Mouse (Mus musculus) heart, embryonic 14.5 days (tissue): Measurements from ENCODE around the gene Csnk1g1. TPM values are rescaled to one million over a fixed set of nuclear protein-coding genes. Genes with fewer than 3 reads are reported as not detected.

ENCODE experiments used
- ATAC-seq: fragments of 200-750 bp; cut with Nextera tagmentation; 2 replicates; pipeline ENCODE4 v1.8.0; 2017; ENCODE audit warnings: low read depth, moderate TSS enrichment; ENCODE audit not compliant: insufficient number of reproducible peaks, insufficient read depth, low FRiP score
- H3K27ac ChIP-seq, 2 experiments: fragments of 200-500 bp in 1 of 2; fragments of 300-500 bp in 1 of 2; sonication (generic) in 1 of 2; replicated peaks in 1 of 2; 2 replicates each; pipeline ENCODE4 v1.5.1; 2012 to 2014; ENCODE audit warnings: low read depth in 2 of 2, low read length in 2 of 2, control low read depth in 1 of 2, mild to moderate bottlenecking in 1 of 2, mixed read lengths in 1 of 2; ENCODE audit not compliant: control insufficient read depth in 1 of 2, insufficient read depth in 1 of 2
- H3K27me3 ChIP-seq: fragments of 300-500 bp; sonication (generic); 2 replicates; pipeline ENCODE4 v1.6.1; 2014; ENCODE audit warnings: mild to moderate bottlenecking, low read length, control low read depth; ENCODE audit not compliant: control insufficient read depth, insufficient read depth
- H3K36me3 ChIP-seq: fragments of 300-500 bp; sonication (generic); 2 replicates; pipeline ENCODE4 v1.6.1; 2014; ENCODE audit warnings: mild to moderate bottlenecking, control low read depth, low read length, mixed read lengths; ENCODE audit not compliant: control insufficient read depth, insufficient read depth
- H3K4me1 ChIP-seq, 2 experiments: fragments of 200-500 bp in 1 of 2; fragments of 300-500 bp in 1 of 2; sonication (generic) in 1 of 2; 2 replicates each; pipeline ENCODE4 v1.6.1; 2012 to 2014; ENCODE audit warnings: low read length in 2 of 2, control low read depth in 1 of 2, mixed read lengths in 1 of 2; ENCODE audit not compliant: control insufficient read depth in 2 of 2, insufficient read depth in 2 of 2
- H3K4me2 ChIP-seq: fragments of 300-500 bp; sonication (generic); 2 replicates; pipeline ENCODE4 v1.6.1; 2014; ENCODE audit warnings: mild to moderate bottlenecking, low read length
- H3K4me3 ChIP-seq, 2 experiments: fragments of 200-500 bp in 1 of 2; fragments of 300-500 bp in 1 of 2; sonication (generic) in 1 of 2; 2 replicates each; pipeline ENCODE4 v1.5.1; 2012 to 2014; ENCODE audit warnings: low read length in 2 of 2, mild to moderate bottlenecking in 2 of 2, control low read depth in 1 of 2, low read depth in 1 of 2, moderate library complexity in 1 of 2; ENCODE audit not compliant: control insufficient read depth in 1 of 2, insufficient read depth in 1 of 2
- H3K9ac ChIP-seq: fragments of 300-500 bp; sonication (generic); 2 replicates; pipeline ENCODE4 v1.6.1; 2014; ENCODE audit warnings: mild to moderate bottlenecking, low read length
- H3K9me3 ChIP-seq: fragments of 300-500 bp; sonication (generic); 2 replicates; pipeline ENCODE4 v1.6.1; 2016; ENCODE audit warnings: low read length, control low read depth; ENCODE audit not compliant: control insufficient read depth
- WGBS: fragments of 180-500 bp; shearing (Covaris S2); extraction: QIAGEN DNeasy Blood & Tissue Kit; methylation state at CpG from one replicate; pipeline ENCODE4 v1.1.7; 2014; 5-methylcytosine and 5-hydroxymethylcytosine counted together
- polyA plus RNA-seq: library from polyadenylated mRNA; unstranded; fragments of >200 nt; fragmentation: Nextera tagmentation; extraction: Ambion mirVana; gene quantifications from 2 replicates; pipeline ENCODE4 v1.2.1, GENCODE M21; 2014

Csnk1g1 gene
- polyA plus RNA-seq, 1 experiment from 2014 or later: 14.8 TPM

GRCm38 (mm10) chr9:66060308-66060647, 151.6 kb downstream of the Csnk1g1 start:
- peak; percentile 60 for ATAC-seq
- peak overlapping the region; percentile 87 for H3K9ac ChIP-seq
- WGBS: 0% methylated on average over 20 of the region's 20 CpGs

GRCm38 (mm10) chr9:66060986-66061385, 152.3 kb downstream of the Csnk1g1 start:
- 28% methylated on average over 4 of the region's 4 CpGs for WGBS
- Histone ChIP-seq H3K9me3 (no peaks in the 10 kb centered on the region), H3K4me3 (peak overlapping the region; percentile 74 to 83), H3K4me1 (peaks cover 3 to 15% of the 10 kb centered on the region in 2 experiments), H3K36me3 (peaks cover 42% of the 10 kb centered on the region), H3K4me2 (peak overlapping the region; percentile 88), H3K9ac (peak overlapping the region; percentile 87), H3K27me3 (no peaks in the 10 kb centered on the region), H3K27ac (0 out of 4 replicates have a peak overlapping the region, but pooled peaks of 1 of the 2 experiments have one; percentile 33)
- ATAC-seq: no peak

More at GRCm38 (mm10) chr9:66060308-66060647, 151.6 kb downstream of the Csnk1g1 start:
- Histone ChIP-seq H3K4me3 (peak overlapping the region; percentile 74 to 83), H3K9me3 (no peaks in the 10 kb centered on the region), H3K4me1 (peaks cover 3 to 15% of the 10 kb centered on the region in 2 experiments), H3K36me3 (peaks cover 35% of the 10 kb centered on the region), H3K27me3 (no peaks in the 10 kb centered on the region), H3K27ac (peak overlapping the region; percentile 59 to 63), H3K4me2 (peak overlapping the region; percentile 88)

GRCm38 (mm10) chr9:66061656-66062055, 152.9 kb downstream of the Csnk1g1 start:
- H3K9ac ChIP-seq: peak overlapping the region; percentile 87
- H3K9me3 ChIP-seq: no peaks in the 10 kb centered on the region
- H3K4me3 ChIP-seq: peak overlapping the region in 1 of 2 experiments; percentile 83; a peak in 1 of 4 replicates
- peak overlapping the region; percentile 88 for H3K4me2 ChIP-seq
- peaks cover 49% of the 10 kb centered on the region for H3K36me3 ChIP-seq
- H3K27me3 ChIP-seq: no peaks in the 10 kb centered on the region
- no peak for ATAC-seq
- H3K4me1 ChIP-seq: peaks cover 3 to 15% of the 10 kb centered on the region in 2 experiments
- H3K27ac ChIP-seq: no peak overlapping the region
- 81% methylated on average over 3 of the region's 3 CpGs for WGBS

GRCm38 (mm10) chr9:66063446-66063845, 154.7 kb downstream of the Csnk1g1 start:
- 87% methylated on average over 3 of the region's 3 CpGs for WGBS
- Histone ChIP-seq H3K36me3 (peaks cover 56% of the 10 kb centered on the region), H3K4me3 (no peak overlapping the region), H3K9ac (no peak overlapping the region), H3K4me2 (no peak overlapping the region), H3K9me3 (no peaks in the 10 kb centered on the region), H3K27ac (no peak overlapping the region), H3K4me1 (peaks cover 3 to 16% of the 10 kb centered on the region in 2 experiments), H3K27me3 (peaks cover 4% of the 10 kb centered on the region; the same call in 1 of the 2 replicates)
- no peak for ATAC-seq

- H3K27ac ChIP-seq: no peak overlapping the region
- H3K36me3 ChIP-seq: peaks cover 56% of the 10 kb centered on the region
- H3K9me3 ChIP-seq: no peaks in the 10 kb centered on the region
- no peak overlapping the region for H3K4me2 ChIP-seq
- H3K9ac ChIP-seq: no peak overlapping the region
- 95% methylated on average over 11 of the region's 11 CpGs for WGBS
- no peak for ATAC-seq
- H3K4me1 ChIP-seq: peaks cover 9 to 23% of the 10 kb centered on the region in 2 experiments
- no peak overlapping the region for H3K4me3 ChIP-seq
- peaks cover 12% of the 10 kb centered on the region; the same call in 1 of the 2 replicates for H3K27me3 ChIP-seq
Observed at GRCm38 (mm10) chr9:66064316-66064715, 155.6 kb downstream of the Csnk1g1 start.

- Histone ChIP-seq H3K4me3 (no peak overlapping the region), H3K4me1 (peaks cover 6 to 12% of the 10 kb centered on the region in 2 experiments), H3K4me2 (no peak overlapping the region), H3K36me3 (peaks cover 53% of the 10 kb centered on the region), H3K9me3 (no peaks in the 10 kb centered on the region), H3K27me3 (peaks cover 20% of the 10 kb centered on the region; the same call in 1 of the 2 replicates), H3K9ac (no peak overlapping the region), H3K27ac (no peak overlapping the region)
- WGBS: 77% methylated on average over 3 of the region's 3 CpGs
- ATAC-seq: no peak
Observed at GRCm38 (mm10) chr9:66066791-66067190, 158.1 kb downstream of the Csnk1g1 start.

GRCm38 (mm10) chr9:66067542-66067941, 158.8 kb downstream of the Csnk1g1 start:
- H3K4me2 ChIP-seq: no peak overlapping the region
- H3K9me3 ChIP-seq: no peaks in the 10 kb centered on the region
- peaks cover 46% of the 10 kb centered on the region for H3K36me3 ChIP-seq
- no peak overlapping the region for H3K27ac ChIP-seq
- 28% methylated on average over 5 of the region's 5 CpGs for WGBS
- no peak for ATAC-seq
- no peak overlapping the region for H3K4me3 ChIP-seq
- H3K4me1 ChIP-seq: peaks cover 6 to 12% of the 10 kb centered on the region in 2 experiments
- H3K9ac ChIP-seq: no peak overlapping the region
- H3K27me3 ChIP-seq: peaks cover 20% of the 10 kb centered on the region; the same call in 1 of the 2 replicates

GRCm38 (mm10) chr9:66068056-66068455, 159.3 kb downstream of the Csnk1g1 start:
- H3K4me1 ChIP-seq: peaks cover 6 to 12% of the 10 kb centered on the region in 2 experiments
- no peak overlapping the region for H3K4me2 ChIP-seq
- H3K9ac ChIP-seq: no peak overlapping the region
- no peaks in the 10 kb centered on the region for H3K9me3 ChIP-seq
- ATAC-seq: no peak
- no peak overlapping the region for H3K27ac ChIP-seq
- peaks cover 40% of the 10 kb centered on the region for H3K36me3 ChIP-seq
- no peak overlapping the region for H3K4me3 ChIP-seq
- peaks cover 20% of the 10 kb centered on the region; the same call in 1 of the 2 replicates for H3K27me3 ChIP-seq
- WGBS: 57% methylated on average over 4 of the region's 4 CpGs
